23 mouse cellular contexts compared by ENCODE assay signal in genomic region chr9:97170836-97171235, GRCm38 (mm10). TPM values are rescaled to one million over a fixed set of nuclear protein-coding genes. Genes with fewer than 3 reads are reported as not detected.
DNase-seq lines count a peak whose midpoint lies in the region; ATAC-seq and TF ChIP-seq lines count a peak whose summit lies in the region.
"Had no signal": no experiment of that assay in that cellular context is flagged by ENCODE, and none has a peak within 500 bp of the region (broad histone marks: within the 10 kb centered on the region; RNA-seq: fewer than 3 reads in every experiment).

No protein-coding gene starts in this region.

- no peak overlapping the region for H3K4me2 ChIP-seq in forebrain, embryonic 16.5 days (ENCODE audit: low read length)
- no peak overlapping the region for H3K4me2 ChIP-seq in forebrain, embryonic 11.5 days (ENCODE audit: low read depth, low read length, severe bottlenecking)
- no peak overlapping the region for H3K4me2 ChIP-seq in hindbrain, embryonic 16.5 days (ENCODE audit: low read length)
- H3K4me2 ChIP-seq in hindbrain, embryonic 11.5 days (replicated peaks; ENCODE audit: low read depth, low read length), result no peak overlapping the region
- no peak overlapping the region for H3K4me2 ChIP-seq in kidney, embryonic 15.5 days
- H3K4me2 ChIP-seq: embryonic facial prominence, embryonic 12.5 days; embryonic facial prominence, embryonic 15.5 days; forebrain, embryonic 13.5 days; heart, embryonic 13.5 days had no signal

- H3K4me3 ChIP-seq in forebrain, embryonic 16.5 days (replicated peaks; ENCODE audit: low read length), result no peak overlapping the region
- no peak overlapping the region for H3K4me3 ChIP-seq in forebrain, embryonic 11.5 days (ENCODE audit: low read depth, low read length)
- H3K4me3 ChIP-seq in hindbrain, embryonic 16.5 days (ENCODE audit: low read length), result no peak overlapping the region
- H3K4me3 ChIP-seq in hindbrain, embryonic 11.5 days (ENCODE audit: low read depth, low read length), result no peak overlapping the region
- peak overlapping the region; percentile 28; the same call in 1 of the 2 replicates for H3K4me3 ChIP-seq in testis, adult 2 months (ENCODE audit: control insufficient read depth, low read depth, low read length)
- H3K4me3 ChIP-seq in kidney, embryonic 15.5 days (replicated peaks), result no peak overlapping the region
- H3K4me3 ChIP-seq: embryonic facial prominence, embryonic 12.5 days; embryonic facial prominence, embryonic 15.5 days; forebrain, embryonic 13.5 days; heart, adult 2 months; heart, embryonic 10.5 days; heart, embryonic 13.5 days had no signal

- ATAC-seq in forebrain, embryonic 16.5 days, result 0 out of 2 replicates have a peak, but pooled peaks have one; percentile 36
- no peak for ATAC-seq in forebrain, embryonic 11.5 days (replicated peaks; ENCODE audit: low FRiP score)
- ATAC-seq in hindbrain, embryonic 16.5 days, result 0 out of 2 replicates have a peak, but pooled peaks have one; percentile 27
- no peak for ATAC-seq in hindbrain, embryonic 11.5 days (ENCODE audit: low FRiP score)
- ATAC-seq in kidney, embryonic 15.5 days (replicated peaks; ENCODE audit: low FRiP score), result no peak
- ATAC-seq: CD4-positive, CD25-positive, alpha-beta regulatory T cell, adult 4 months; forebrain, embryonic 13.5 days; intestine, postnatal 0 days had no signal

- WGBS in forebrain, embryonic 16.5 days, result 32% methylated on average over 1 of the region's 1 CpGs
- 65% methylated on average over 1 of the region's 1 CpGs for WGBS in forebrain, embryonic 11.5 days
- WGBS in hindbrain, embryonic 16.5 days, result 69% methylated on average over 1 of the region's 1 CpGs
- 71% methylated on average over 1 of the region's 1 CpGs for WGBS in hindbrain, embryonic 11.5 days
- WGBS in kidney, embryonic 15.5 days, result 92% methylated on average over 1 of the region's 1 CpGs

- H3K27me3 ChIP-seq in forebrain, embryonic 16.5 days (replicated peaks; ENCODE audit: control insufficient read depth, insufficient read depth, low read length), result no peaks in the 10 kb centered on the region
- no peaks in the 10 kb centered on the region for H3K27me3 ChIP-seq in forebrain, embryonic 11.5 days (ENCODE audit: control insufficient read depth, insufficient read depth, low read length)
- H3K27me3 ChIP-seq in hindbrain, embryonic 16.5 days (replicated peaks; ENCODE audit: control insufficient read depth, insufficient read depth, low read length), result no peaks in the 10 kb centered on the region
- no peaks in the 10 kb centered on the region for H3K27me3 ChIP-seq in hindbrain, embryonic 11.5 days (ENCODE audit: control insufficient read depth, insufficient read depth, low read length)
- no peaks in the 10 kb centered on the region for H3K27me3 ChIP-seq in testis, adult 2 months (ENCODE audit: control insufficient read depth, insufficient read depth, low read length)
- no peaks in the 10 kb centered on the region for H3K27me3 ChIP-seq in kidney, embryonic 15.5 days
- H3K27me3 ChIP-seq: embryonic facial prominence, embryonic 12.5 days; embryonic facial prominence, embryonic 15.5 days; forebrain, embryonic 13.5 days; heart, embryonic 13.5 days had no signal

- no peak for DNase-seq in forebrain, embryonic 11.5 days (ENCODE audit: low spot score)
- no peak for DNase-seq in hindbrain, embryonic 11.5 days (ENCODE audit: low spot score)
- DNase-seq in testis, postnatal 14 days (ENCODE audit: low spot score), result no peak
- DNase-seq in retina, postnatal 1 day, result peak; percentile 86
- DNase-seq: adrenal gland, adult 2 months; adrenal gland, postnatal 14 days; cerebellum, adult 18-20 months; cerebellum, adult 9-10 months; cerebellum, postnatal 25 days; gastrocnemius, postnatal 25 days; heart, adult 2 months; heart, postnatal 14 days had no signal

- H3K4me1 ChIP-seq in forebrain, embryonic 16.5 days (replicated peaks; ENCODE audit: control insufficient read depth, insufficient read depth, low read length), result no peaks in the 10 kb centered on the region
- no peaks in the 10 kb centered on the region for H3K4me1 ChIP-seq in forebrain, embryonic 11.5 days (replicated peaks; ENCODE audit: control insufficient read depth, insufficient read depth, low read length)
- H3K4me1 ChIP-seq in hindbrain, embryonic 16.5 days (ENCODE audit: control insufficient read depth, insufficient read depth, low read depth, low read length), result no peaks in the 10 kb centered on the region
- no peaks in the 10 kb centered on the region for H3K4me1 ChIP-seq in hindbrain, embryonic 11.5 days (replicated peaks; ENCODE audit: control insufficient read depth, insufficient read depth, low read length)
- no peaks in the 10 kb centered on the region for H3K4me1 ChIP-seq in testis, adult 2 months (ENCODE audit: control insufficient read depth, insufficient read depth, low read length)
- H3K4me1 ChIP-seq in kidney, embryonic 15.5 days, result no peaks in the 10 kb centered on the region
- H3K4me1 ChIP-seq: embryonic facial prominence, embryonic 12.5 days; embryonic facial prominence, embryonic 15.5 days; forebrain, embryonic 13.5 days; heart, embryonic 10.5 days; heart, embryonic 13.5 days had no signal

- TF ChIP-seq POLR2A in testis, adult 2 months (IDR thresholded peaks at IDR 0.05; ENCODE audit: control insufficient read depth, low read depth, low read length), result no peak

- H3K36me3 ChIP-seq in forebrain, embryonic 16.5 days (ENCODE audit: control insufficient read depth, insufficient read depth), result no peaks in the 10 kb centered on the region
- no peaks in the 10 kb centered on the region for H3K36me3 ChIP-seq in forebrain, embryonic 11.5 days (ENCODE audit: control insufficient read depth, insufficient read depth, low read length)
- no peaks in the 10 kb centered on the region for H3K36me3 ChIP-seq in hindbrain, embryonic 16.5 days (ENCODE audit: control insufficient read depth, insufficient read depth, low read length)
- H3K36me3 ChIP-seq in hindbrain, embryonic 11.5 days (ENCODE audit: control insufficient read depth, insufficient read depth, low read length), result no peaks in the 10 kb centered on the region
- no peaks in the 10 kb centered on the region for H3K36me3 ChIP-seq in testis, adult 2 months (ENCODE audit: control insufficient read depth, insufficient read depth, low read length)
- no peaks in the 10 kb centered on the region for H3K36me3 ChIP-seq in kidney, embryonic 15.5 days
- H3K36me3 ChIP-seq: embryonic facial prominence, embryonic 12.5 days; embryonic facial prominence, embryonic 15.5 days; heart, embryonic 10.5 days; heart, embryonic 13.5 days had no signal

- no peak overlapping the region for H3K9ac ChIP-seq in forebrain, embryonic 16.5 days (replicated peaks; ENCODE audit: low read depth, low read length)
- H3K9ac ChIP-seq in forebrain, embryonic 11.5 days (ENCODE audit: low read length), result no peak overlapping the region
- H3K9ac ChIP-seq in hindbrain, embryonic 16.5 days (ENCODE audit: low read depth, low read length), result no peak overlapping the region
- H3K9ac ChIP-seq in hindbrain, embryonic 11.5 days (ENCODE audit: low read depth, low read length), result no peak overlapping the region
- H3K9ac ChIP-seq in kidney, embryonic 15.5 days, result no peak overlapping the region
- H3K9ac ChIP-seq: embryonic facial prominence, embryonic 12.5 days; embryonic facial prominence, embryonic 15.5 days; forebrain, embryonic 13.5 days; heart, embryonic 13.5 days had no signal

- H3K9me3 ChIP-seq in forebrain, embryonic 16.5 days (ENCODE audit: control insufficient read depth, low read length), result no peaks in the 10 kb centered on the region
- H3K9me3 ChIP-seq in forebrain, embryonic 11.5 days (ENCODE audit: control insufficient read depth, low read length), result no peaks in the 10 kb centered on the region
- H3K9me3 ChIP-seq in hindbrain, embryonic 16.5 days (ENCODE audit: control insufficient read depth, low read length), result no peaks in the 10 kb centered on the region
- no peaks in the 10 kb centered on the region for H3K9me3 ChIP-seq in hindbrain, embryonic 11.5 days (ENCODE audit: control insufficient read depth, low read length)
- no peaks in the 10 kb centered on the region for H3K9me3 ChIP-seq in kidney, embryonic 15.5 days (replicated peaks)
- H3K9me3 ChIP-seq: embryonic facial prominence, embryonic 12.5 days; embryonic facial prominence, embryonic 15.5 days; forebrain, embryonic 13.5 days; heart, embryonic 10.5 days; heart, embryonic 13.5 days had no signal

- no peak for TF ChIP-seq CTCF in testis, adult 2 months (IDR thresholded peaks at IDR 0.05; ENCODE audit: control insufficient read depth, insufficient read depth, insufficient replicate concordance, low read depth, low read length)

- H3K27ac ChIP-seq in forebrain, embryonic 16.5 days (ENCODE audit: low read length), result no peak overlapping the region
- no peak overlapping the region for H3K27ac ChIP-seq in forebrain, embryonic 11.5 days (ENCODE audit: low read depth, low read length)
- H3K27ac ChIP-seq in hindbrain, embryonic 16.5 days (ENCODE audit: low read depth, low read length), result no peak overlapping the region
- no peak overlapping the region for H3K27ac ChIP-seq in hindbrain, embryonic 11.5 days (ENCODE audit: low read depth, low read length)
- no peak overlapping the region for H3K27ac ChIP-seq in testis, adult 2 months (ENCODE audit: control insufficient read depth, insufficient read depth, low read depth, low read length)
- no peak overlapping the region for H3K27ac ChIP-seq in kidney, embryonic 15.5 days
- H3K27ac ChIP-seq: embryonic facial prominence, embryonic 12.5 days; embryonic facial prominence, embryonic 15.5 days; forebrain, embryonic 13.5 days; heart, adult 2 months; heart, embryonic 10.5 days; heart, embryonic 13.5 days had no signal

RNA-seq across cellular contexts. Expression of gene Slc25a36, which starts 59.9 kb away (rescaled TPM):
- polyA plus RNA-seq in forebrain, embryonic 16.5 days (2015; fragmentation: Nextera tagmentation; extraction: Ambion mirVana), result 77.5 and 82.5 TPM in 2 replicates
- polyA plus RNA-seq in forebrain, embryonic 11.5 days (2014; fragmentation: Nextera tagmentation; extraction: Ambion mirVana), result 66.1 and 78.0 TPM in 2 replicates
- polyA plus RNA-seq in hindbrain, embryonic 16.5 days (2015; fragmentation: Nextera tagmentation; extraction: Ambion mirVana), result 66.9 and 70.2 TPM in 2 replicates
- 79.1 and 91.0 TPM in 2 replicates for polyA plus RNA-seq in hindbrain, embryonic 11.5 days (2014; fragmentation: Nextera tagmentation; extraction: Ambion mirVana)
- polyA plus RNA-seq in testis, adult 2 months (2012; rRNA removed), result 7.5 and 10.0 TPM in 2 replicates
- polyA plus RNA-seq in kidney, embryonic 15.5 days (2015; fragmentation: Nextera tagmentation; extraction: Ambion mirVana), result 68.4 and 76.6 TPM in 2 replicates

Comparison
In these comparisons a context has a peak if more than half of its experiments do, and no peak if none do; other contexts are left out.
1. ATAC-seq: peak in forebrain, embryonic 16.5 days (single experiment) and hindbrain, embryonic 16.5 days (single experiment); none in forebrain, embryonic 11.5 days (single experiment), hindbrain, embryonic 11.5 days (single experiment) and kidney, embryonic 15.5 days (single experiment).